Mouse (Mus musculus) frontal cortex, postnatal 25 days (tissue): ENCODE measurements around the gene Tnfsf12.
"Not testable (repeated sequence)": the region's sequence is repeated elsewhere in the genome, so short reads cannot be mapped to it uniquely, and the experiment has no call there.

Experiments
- DNase-seq, 2 experiments: peaks; one replicate each; pipeline ENCODE4 v3.0.0; 2022; ENCODE audit warnings: low spot score in 2 of 2

Tnfsf12 gene

GRCm38 (mm10) chr11:69695361-69696181, at the start of gene Tnfsf12, which contains the start of gene Tnfsfm13:
Gene Tnfsf12 (minus strand): TSS chr11:69695849.
Gene Tnfsfm13 (minus strand): TSS chr11:69696098.
- DNase-seq: peak; percentile 21 to 32

GRCm38 (mm10) chr11:69731408-69731807, 35.8 kb upstream of the Tnfsf12 start:
- DNase-seq: not testable (repeated sequence)

- no peak for DNase-seq
Observed at GRCm38 (mm10) chr11:69729063-69729462, 33.4 kb upstream of the Tnfsf12 start.

- no peak for DNase-seq
Observed at GRCm38 (mm10) chr11:69725951-69726350, 30.3 kb upstream of the Tnfsf12 start.

GRCm38 (mm10) chr11:69723074-69723473, 27.4 kb upstream of the Tnfsf12 start:
- no peak for DNase-seq

- no peak for DNase-seq
Observed at GRCm38 (mm10) chr11:69720852-69721251, 25.2 kb upstream of the Tnfsf12 start.

GRCm38 (mm10) chr11:69719423-69719822, 23.8 kb upstream of the Tnfsf12 start:
- no peak for DNase-seq

GRCm38 (mm10) chr11:69718661-69719060, 23.0 kb upstream of the Tnfsf12 start:
- DNase-seq: no peak

GRCm38 (mm10) chr11:69716953-69717352, 21.3 kb upstream of the Tnfsf12 start:
- no peak for DNase-seq

GRCm38 (mm10) chr11:69715929-69716328, 20.3 kb upstream of the Tnfsf12 start:
- DNase-seq: no peak

- DNase-seq: no peak
Observed at GRCm38 (mm10) chr11:69715482-69715881, 19.8 kb upstream of the Tnfsf12 start.

GRCm38 (mm10) chr11:69714636-69715329, 19.1 kb upstream of the Tnfsf12 start:
- no peak for DNase-seq

- no peak for DNase-seq
Observed at GRCm38 (mm10) chr11:69712954-69713672, 17.5 kb upstream of the Tnfsf12 start.

- DNase-seq: no peak
Observed at GRCm38 (mm10) chr11:69711082-69711481, 15.4 kb upstream of the Tnfsf12 start.

GRCm38 (mm10) chr11:69710470-69710869, 14.8 kb upstream of the Tnfsf12 start:
- no peak for DNase-seq

GRCm38 (mm10) chr11:69709554-69710446, 14.2 kb upstream of the Tnfsf12 start:
- DNase-seq: no peak

GRCm38 (mm10) chr11:69708614-69709265, 13.1 kb upstream of the Tnfsf12 start:
- no peak for DNase-seq

- DNase-seq: no peak
Observed at GRCm38 (mm10) chr11:69707873-69708381, 12.3 kb upstream of the Tnfsf12 start.

- no peak for DNase-seq
Observed at GRCm38 (mm10) chr11:69707480-69707847, 11.8 kb upstream of the Tnfsf12 start.

- no peak for DNase-seq
Observed at GRCm38 (mm10) chr11:69706775-69707479, 11.3 kb upstream of the Tnfsf12 start.
